Mouse (Mus musculus): Measurements from ENCODE around the gene Med25. TPM values are rescaled to one million over a fixed set of nuclear protein-coding genes. Genes with fewer than 3 reads are reported as not detected.

Gene Med25
- polyA plus RNA-seq, 1 experiment, result 25.4 TPM

- WGBS, result 64% methylated on average over 19 of the region's 19 CpGs
- H3K4me3 ChIP-seq (replicated peaks; ENCODE audit: control insufficient read depth, low read depth, low read length), result no peak overlapping the region
Measured at GRCm38 (mm10) chr7:44898607-44899006, 6.1 kb upstream of the Med25 start.

GRCm38 (mm10) chr7:44896499-44896898 lies 4.0 kb upstream of the Med25 start:
- H3K27ac ChIP-seq (ENCODE audit: control insufficient read depth, insufficient read depth, low read depth, low read length, poor library complexity), result peak overlapping the region; percentile 46
- H3K4me1 ChIP-seq (ENCODE audit: control insufficient read depth, insufficient read depth, low read length), result peaks cover 2% of the 10 kb centered on the region
- H3K4me3 ChIP-seq (replicated peaks; ENCODE audit: control insufficient read depth, low read depth, low read length), result peak overlapping the region; percentile 69
- 39% methylated on average over 10 of the region's 10 CpGs for WGBS
- TF ChIP-seq CTCF (IDR thresholded peaks at IDR 0.05; ENCODE audit: control insufficient read depth, insufficient read depth, low read length), result no peak
- TF ChIP-seq POLR2A (IDR thresholded peaks at IDR 0.05; ENCODE audit: borderline replicate concordance, control insufficient read depth, low read depth, low read length), result no peak

More at GRCm38 (mm10) chr7:44898607-44899006, 6.1 kb upstream of the Med25 start:
- Histone ChIP-seq H3K27ac (ENCODE audit: control insufficient read depth, insufficient read depth, low read depth, low read length, poor library complexity) (no peak overlapping the region; the same call in 1 of the 2 replicates), H3K4me1 (ENCODE audit: control insufficient read depth, insufficient read depth, low read length) (no peaks in the 10 kb centered on the region; the same call in 1 of the 2 replicates)
- TF ChIP-seq CTCF (IDR thresholded peaks at IDR 0.05; ENCODE audit: control insufficient read depth, insufficient read depth, low read length), result no peak
- TF ChIP-seq POLR2A (IDR thresholded peaks at IDR 0.05; ENCODE audit: borderline replicate concordance, control insufficient read depth, low read depth, low read length), result no peak

GRCm38 (mm10) chr7:44895593-44896434 lies 3.3 kb upstream of the Med25 start, which contains the start of gene Fuz:
Gene Fuz, plus strand, starts transcription at chr7:44896079.
- peaks cover 3% of the 10 kb centered on the region for H3K4me1 ChIP-seq (ENCODE audit: control insufficient read depth, insufficient read depth, low read length)
- TF ChIP-seq POLR2A (IDR thresholded peaks at IDR 0.05; ENCODE audit: borderline replicate concordance, control insufficient read depth, low read depth, low read length) (peak; percentile 38; the same call in 1 of the 2 replicates), CTCF (IDR thresholded peaks at IDR 0.05; ENCODE audit: control insufficient read depth, insufficient read depth, low read length) (peak; percentile 34; the same call in 1 of the 2 replicates)
- H3K4me3 ChIP-seq (replicated peaks; ENCODE audit: control insufficient read depth, low read depth, low read length), result peak within 1 kb of the TSS; percentile 69
- WGBS, result under 1% methylated on average over 34 of the region's 34 CpGs
- H3K27ac ChIP-seq (ENCODE audit: control insufficient read depth, insufficient read depth, low read depth, low read length, poor library complexity), result peak within 1 kb of the TSS; percentile 46

GRCm38 (mm10) chr7:44895206-44895592 lies 2.7 kb upstream of the Med25 start:
- WGBS, result 44% methylated on average over 7 of the region's 7 CpGs
- H3K4me1 ChIP-seq (ENCODE audit: control insufficient read depth, insufficient read depth, low read length), result peaks cover 3% of the 10 kb centered on the region
- TF ChIP-seq CTCF (IDR thresholded peaks at IDR 0.05; ENCODE audit: control insufficient read depth, insufficient read depth, low read length) (no peak), POLR2A (IDR thresholded peaks at IDR 0.05; ENCODE audit: borderline replicate concordance, control insufficient read depth, low read depth, low read length) (no peak)
- H3K27ac ChIP-seq (ENCODE audit: control insufficient read depth, insufficient read depth, low read depth, low read length, poor library complexity), result no peak overlapping the region
- no peak overlapping the region for H3K4me3 ChIP-seq (replicated peaks; ENCODE audit: control insufficient read depth, low read depth, low read length)

- TF ChIP-seq CTCF (IDR thresholded peaks at IDR 0.05; ENCODE audit: control insufficient read depth, insufficient read depth, low read length) (no peak), POLR2A (IDR thresholded peaks at IDR 0.05; ENCODE audit: borderline replicate concordance, control insufficient read depth, low read depth, low read length) (no peak)
- Histone ChIP-seq H3K27ac (ENCODE audit: control insufficient read depth, insufficient read depth, low read depth, low read length, poor library complexity) (no peak overlapping the region), H3K4me3 (replicated peaks; ENCODE audit: control insufficient read depth, low read depth, low read length) (no peak overlapping the region), H3K4me1 (ENCODE audit: control insufficient read depth, insufficient read depth, low read length) (peaks cover 3% of the 10 kb centered on the region)
- 87% methylated on average over 3 of the region's 3 CpGs for WGBS
Measured at GRCm38 (mm10) chr7:44894175-44894574, 1.7 kb upstream of the Med25 start.

- no peak for TF ChIP-seq CTCF (IDR thresholded peaks at IDR 0.05; ENCODE audit: control insufficient read depth, insufficient read depth, low read length)
- no peak for TF ChIP-seq POLR2A (IDR thresholded peaks at IDR 0.05; ENCODE audit: borderline replicate concordance, control insufficient read depth, low read depth, low read length)
- H3K4me3 ChIP-seq (replicated peaks; ENCODE audit: control insufficient read depth, low read depth, low read length), result no peak overlapping the region
- 61% methylated on average over 8 of the region's 8 CpGs for WGBS
- no peak overlapping the region for H3K27ac ChIP-seq (ENCODE audit: control insufficient read depth, insufficient read depth, low read depth, low read length, poor library complexity)
- peaks cover 3% of the 10 kb centered on the region for H3K4me1 ChIP-seq (ENCODE audit: control insufficient read depth, insufficient read depth, low read length)
Measured at GRCm38 (mm10) chr7:44893197-44893596, 685 bp upstream of the Med25 start.

- peak overlapping the region; percentile 69 for H3K4me3 ChIP-seq (replicated peaks; ENCODE audit: control insufficient read depth, low read depth, low read length)
- 20% methylated on average over 6 of the region's 6 CpGs for WGBS
- no peak for TF ChIP-seq POLR2A (IDR thresholded peaks at IDR 0.05; ENCODE audit: borderline replicate concordance, control insufficient read depth, low read depth, low read length)
- TF ChIP-seq CTCF (IDR thresholded peaks at IDR 0.05; ENCODE audit: control insufficient read depth, insufficient read depth, low read length), result no peak
- no peak overlapping the region for H3K27ac ChIP-seq (ENCODE audit: control insufficient read depth, insufficient read depth, low read depth, low read length, poor library complexity)
- peaks cover 3% of the 10 kb centered on the region for H3K4me1 ChIP-seq (ENCODE audit: control insufficient read depth, insufficient read depth, low read length)
Measured at GRCm38 (mm10) chr7:44891611-44892010, 901 bp downstream of the Med25 start.

GRCm38 (mm10) chr7:44890737-44891136 lies 1.8 kb downstream of the Med25 start:
- no peak overlapping the region for H3K4me3 ChIP-seq (replicated peaks; ENCODE audit: control insufficient read depth, low read depth, low read length)
- H3K4me1 ChIP-seq (ENCODE audit: control insufficient read depth, insufficient read depth, low read length), result peaks cover 3% of the 10 kb centered on the region; the same call in 1 of the 2 replicates
- WGBS, result 86% methylated on average over 4 of the region's 4 CpGs
- TF ChIP-seq CTCF (IDR thresholded peaks at IDR 0.05; ENCODE audit: control insufficient read depth, insufficient read depth, low read length), result no peak
- no peak overlapping the region for H3K27ac ChIP-seq (ENCODE audit: control insufficient read depth, insufficient read depth, low read depth, low read length, poor library complexity)

All from bone marrow, adult 2 months (tissue).